Mouse (Mus musculus): ENCODE measurements around the gene Npm3. TPM values are rescaled to one million over a fixed set of nuclear protein-coding genes. Genes with fewer than 3 reads are reported as not detected.

The Npm3 gene
- polyA plus RNA-seq (2012; rRNA removed) = 14.3 and 15.8 TPM in 2 replicates

GRCm38 (mm10) chr19:45749243-45750043, at the start of gene Npm3:
Gene Npm3 (minus strand): TSS chr19:45749591.
- TF ChIP-seq POLR2A (IDR thresholded peaks at IDR 0.05; ENCODE audit: extremely low read depth, insufficient read depth, low read length) (no peak), CTCF (IDR thresholded peaks at IDR 0.05; ENCODE audit: extremely low read depth, insufficient read depth, low read length) (no peak)
- Histone ChIP-seq H3K27ac (ENCODE audit: insufficient read depth, low read length) (no peak within 1 kb of the TSS), H3K4me1 (ENCODE audit: control insufficient read depth, insufficient read depth, low read length) (0 out of 2 replicates have a peak, but pooled peaks cover 2% of the 10 kb centered on the region), H3K4me3 (ENCODE audit: insufficient read depth, low read length) (peak within 1 kb of the TSS; percentile 57)

- H3K27ac ChIP-seq (ENCODE audit: insufficient read depth, low read length) = no peak overlapping the region
- H3K4me3 ChIP-seq (ENCODE audit: insufficient read depth, low read length) = no peak overlapping the region
- TF ChIP-seq CTCF (IDR thresholded peaks at IDR 0.05; ENCODE audit: extremely low read depth, insufficient read depth, low read length) (no peak), POLR2A (IDR thresholded peaks at IDR 0.05; ENCODE audit: extremely low read depth, insufficient read depth, low read length) (no peak)
- H3K4me1 ChIP-seq (ENCODE audit: control insufficient read depth, insufficient read depth, low read length) = no peaks in the 10 kb centered on the region
These were observed 47.5 kb upstream of the Npm3 start for GRCm38 (mm10) chr19:45796879-45797278.

GRCm38 (mm10) chr19:45796061-45796556, 46.7 kb upstream of the Npm3 start:
- no peak overlapping the region for H3K27ac ChIP-seq (ENCODE audit: insufficient read depth, low read length)
- no peak overlapping the region for H3K4me3 ChIP-seq (ENCODE audit: insufficient read depth, low read length)
- H3K4me1 ChIP-seq (ENCODE audit: control insufficient read depth, insufficient read depth, low read length) = no peaks in the 10 kb centered on the region
- TF ChIP-seq CTCF (IDR thresholded peaks at IDR 0.05; ENCODE audit: extremely low read depth, insufficient read depth, low read length) (no peak), POLR2A (IDR thresholded peaks at IDR 0.05; ENCODE audit: extremely low read depth, insufficient read depth, low read length) (no peak)

GRCm38 (mm10) chr19:45795406-45795944, 46.1 kb upstream of the Npm3 start:
- no peak overlapping the region for H3K4me3 ChIP-seq (ENCODE audit: insufficient read depth, low read length)
- no peak for TF ChIP-seq POLR2A (IDR thresholded peaks at IDR 0.05; ENCODE audit: extremely low read depth, insufficient read depth, low read length)
- TF ChIP-seq CTCF (IDR thresholded peaks at IDR 0.05; ENCODE audit: extremely low read depth, insufficient read depth, low read length) = no peak
- no peaks in the 10 kb centered on the region for H3K4me1 ChIP-seq (ENCODE audit: control insufficient read depth, insufficient read depth, low read length)
- no peak overlapping the region for H3K27ac ChIP-seq (ENCODE audit: insufficient read depth, low read length)

GRCm38 (mm10) chr19:45794718-45795117, 45.3 kb upstream of the Npm3 start:
- TF ChIP-seq POLR2A (IDR thresholded peaks at IDR 0.05; ENCODE audit: extremely low read depth, insufficient read depth, low read length) (no peak), CTCF (IDR thresholded peaks at IDR 0.05; ENCODE audit: extremely low read depth, insufficient read depth, low read length) (no peak)
- H3K4me1 ChIP-seq (ENCODE audit: control insufficient read depth, insufficient read depth, low read length) = no peaks in the 10 kb centered on the region
- H3K4me3 ChIP-seq (ENCODE audit: insufficient read depth, low read length) = no peak overlapping the region
- no peak overlapping the region for H3K27ac ChIP-seq (ENCODE audit: insufficient read depth, low read length)

GRCm38 (mm10) chr19:45792404-45792803, 43.0 kb upstream of the Npm3 start:
- Histone ChIP-seq H3K4me1 (ENCODE audit: control insufficient read depth, insufficient read depth, low read length) (no peaks in the 10 kb centered on the region), H3K4me3 (ENCODE audit: insufficient read depth, low read length) (no peak overlapping the region), H3K27ac (ENCODE audit: insufficient read depth, low read length) (no peak overlapping the region)
- no peak for TF ChIP-seq POLR2A (IDR thresholded peaks at IDR 0.05; ENCODE audit: extremely low read depth, insufficient read depth, low read length)
- no peak for TF ChIP-seq CTCF (IDR thresholded peaks at IDR 0.05; ENCODE audit: extremely low read depth, insufficient read depth, low read length)

GRCm38 (mm10) chr19:45789888-45790874, 40.8 kb upstream of the Npm3 start:
- TF ChIP-seq POLR2A (IDR thresholded peaks at IDR 0.05; ENCODE audit: extremely low read depth, insufficient read depth, low read length) = no peak
- TF ChIP-seq CTCF (IDR thresholded peaks at IDR 0.05; ENCODE audit: extremely low read depth, insufficient read depth, low read length) = no peak
- no peaks in the 10 kb centered on the region for H3K4me1 ChIP-seq (ENCODE audit: control insufficient read depth, insufficient read depth, low read length)
- H3K4me3 ChIP-seq (ENCODE audit: insufficient read depth, low read length) = no peak overlapping the region
- H3K27ac ChIP-seq (ENCODE audit: insufficient read depth, low read length) = no peak overlapping the region

GRCm38 (mm10) chr19:45789365-45789764, 40.0 kb upstream of the Npm3 start:
- H3K4me3 ChIP-seq (ENCODE audit: insufficient read depth, low read length) = no peak overlapping the region
- no peak for TF ChIP-seq POLR2A (IDR thresholded peaks at IDR 0.05; ENCODE audit: extremely low read depth, insufficient read depth, low read length)
- TF ChIP-seq CTCF (IDR thresholded peaks at IDR 0.05; ENCODE audit: extremely low read depth, insufficient read depth, low read length) = no peak
- H3K4me1 ChIP-seq (ENCODE audit: control insufficient read depth, insufficient read depth, low read length) = no peaks in the 10 kb centered on the region
- no peak overlapping the region for H3K27ac ChIP-seq (ENCODE audit: insufficient read depth, low read length)

GRCm38 (mm10) chr19:45788337-45788736, 38.9 kb upstream of the Npm3 start:
- no peak overlapping the region for H3K4me3 ChIP-seq (ENCODE audit: insufficient read depth, low read length)
- H3K4me1 ChIP-seq (ENCODE audit: control insufficient read depth, insufficient read depth, low read length) = no peaks in the 10 kb centered on the region; the same call in 1 of the 2 replicates
- H3K27ac ChIP-seq (ENCODE audit: insufficient read depth, low read length) = no peak overlapping the region
- TF ChIP-seq CTCF (IDR thresholded peaks at IDR 0.05; ENCODE audit: extremely low read depth, insufficient read depth, low read length) (no peak), POLR2A (IDR thresholded peaks at IDR 0.05; ENCODE audit: extremely low read depth, insufficient read depth, low read length) (no peak)

Measured in cortical plate, adult 2 months (tissue).